Mouse (Mus musculus) cerebral cortex, adult 2 months (tissue): ENCODE measurements around the gene Rpp14.

Experiments used
- WGBS: fragments of 180-500 bp; shearing (Covaris S2); methylation state at CpG from one replicate; pipeline ENCODE4 v1.1.7; 2018; 5-methylcytosine and 5-hydroxymethylcytosine counted together

Rpp14 gene

GRCm38 (mm10) chr14:8114756-8115155, 34.6 kb downstream of the Rpp14 start:
- 62% methylated on average over 1 of the region's 1 CpGs for WGBS

- 83% methylated on average over 4 of the region's 4 CpGs for WGBS
These were observed 35.6 kb downstream of the Rpp14 start for GRCm38 (mm10) chr14:8115772-8116171.

GRCm38 (mm10) chr14:8117371-8117770, 37.2 kb downstream of the Rpp14 start:
- 69% methylated on average over 2 of the region's 2 CpGs for WGBS

- WGBS = 91% methylated on average over 5 of the region's 5 CpGs
These were observed 39.3 kb downstream of the Rpp14 start for GRCm38 (mm10) chr14:8119454-8119853.

- 82% methylated on average over 3 of the region's 3 CpGs for WGBS
These were observed 39.7 kb downstream of the Rpp14 start for GRCm38 (mm10) chr14:8119904-8120303.

- 68% methylated on average over 7 of the region's 7 CpGs for WGBS
These were observed 43.0 kb downstream of the Rpp14 start for GRCm38 (mm10) chr14:8123141-8123540.

GRCm38 (mm10) chr14:8123611-8124010, 43.4 kb downstream of the Rpp14 start:
- WGBS = 95% methylated on average over 10 of the region's 10 CpGs

GRCm38 (mm10) chr14:8124046-8124881, 44.1 kb downstream of the Rpp14 start:
- WGBS = 79% methylated on average over 7 of the region's 7 CpGs

GRCm38 (mm10) chr14:8127971-8128370, 47.8 kb downstream of the Rpp14 start:
- 88% methylated on average over 5 of the region's 5 CpGs for WGBS

- WGBS = 64% methylated on average over 8 of the region's 8 CpGs
These were observed 52.6 kb downstream of the Rpp14 start for GRCm38 (mm10) chr14:8132789-8133188.

- 73% methylated on average over 2 of the region's 2 CpGs for WGBS
These were observed 54.1 kb downstream of the Rpp14 start for GRCm38 (mm10) chr14:8134234-8134633.

- 27% methylated on average over 3 of the region's 3 CpGs for WGBS
These were observed 55.0 kb downstream of the Rpp14 start for GRCm38 (mm10) chr14:8135130-8135529.

GRCm38 (mm10) chr14:8139724-8140710, 59.9 kb downstream of the Rpp14 start:
- 63% methylated on average over 23 of the region's 23 CpGs for WGBS

- 92% methylated on average over 2 of the region's 2 CpGs for WGBS
These were observed 61.0 kb downstream of the Rpp14 start for GRCm38 (mm10) chr14:8141131-8141530.
